ENCODE assay signal across 7 mouse cellular contexts in genomic region chr16:17508031-17508430, GRCm38 (mm10). TPM values are rescaled to one million over a fixed set of nuclear protein-coding genes. Genes with fewer than 3 reads are reported as not detected.
ATAC-seq and TF ChIP-seq lines count a peak whose summit lies in the region.
"Not testable (repeated sequence)": the region's sequence is repeated elsewhere in the genome, so short reads cannot be mapped to it uniquely, and the experiment has no call there.

No protein-coding gene starts in this region.

- not testable (repeated sequence) for TF ChIP-seq CTCF in intestine, postnatal 0 days (IDR thresholded peaks at IDR 0.05; ENCODE audit: low read depth)

- peak overlapping the region; percentile 78 for H3K4me2 ChIP-seq in forebrain, embryonic 12.5 days
- H3K4me2 ChIP-seq in heart, embryonic 16.5 days (ENCODE audit: low read depth, low read length), result peak overlapping the region; percentile 85
- peak overlapping the region; percentile 79 for H3K4me2 ChIP-seq in intestine, postnatal 0 days (replicated peaks; ENCODE audit: low read depth)
- peak overlapping the region; percentile 72 for H3K4me2 ChIP-seq in limb, embryonic 15.5 days
- peak overlapping the region; percentile 79 for H3K4me2 ChIP-seq in neural tube, embryonic 14.5 days (ENCODE audit: low read depth, low read length)

- H3K27ac ChIP-seq in brown adipose tissue, adult 24 weeks (replicated peaks; ENCODE audit: low read depth, low read length), result not testable (repeated sequence)
- H3K27ac ChIP-seq in forebrain, embryonic 12.5 days, result peak overlapping the region; percentile 83
- H3K27ac ChIP-seq in heart, embryonic 16.5 days (ENCODE audit: low read length), result peak overlapping the region; percentile 97
- peak overlapping the region; percentile 88 for H3K27ac ChIP-seq in intestine, postnatal 0 days (ENCODE audit: low read depth, low read length)
- H3K27ac ChIP-seq in limb, embryonic 15.5 days, result peak overlapping the region; percentile 92
- peak overlapping the region; percentile 89 for H3K27ac ChIP-seq in neural tube, embryonic 14.5 days (ENCODE audit: low read depth, low read length)

- peak overlapping the region; percentile 82 for H3K4me3 ChIP-seq in brown adipose tissue, adult 24 weeks (ENCODE audit: insufficient read depth, low read depth, low read length)
- H3K4me3 ChIP-seq in forebrain, embryonic 12.5 days (replicated peaks), result peak overlapping the region; percentile 76
- peak overlapping the region; percentile 86 for H3K4me3 ChIP-seq in heart, embryonic 16.5 days (ENCODE audit: low read length)
- H3K4me3 ChIP-seq in intestine, postnatal 0 days (ENCODE audit: low read depth, low read length), result peak overlapping the region; percentile 57
- H3K4me3 ChIP-seq in limb, embryonic 15.5 days, result peak overlapping the region; percentile 67
- peak overlapping the region; percentile 93 for H3K4me3 ChIP-seq in megakaryocyte, embryonic 14.5 days (replicated peaks)
- H3K4me3 ChIP-seq in neural tube, embryonic 14.5 days (ENCODE audit: low read depth, low read length), result peak overlapping the region; percentile 74

- not testable (repeated sequence) for ATAC-seq in forebrain, embryonic 12.5 days (ENCODE audit: low FRiP score); heart, embryonic 16.5 days (replicated peaks; ENCODE audit: extremely low read depth, insufficient read depth, low FRiP score); intestine, postnatal 0 days; limb, embryonic 15.5 days (ENCODE audit: insufficient number of reproducible peaks, low FRiP score, low TSS enrichment, low read depth)
- ATAC-seq in neural tube, embryonic 14.5 days (ENCODE audit: low read depth), result 0 out of 2 replicates have a peak, but pooled peaks have one; percentile 0

- not testable (repeated sequence) for H3K4me1 ChIP-seq in brown adipose tissue, adult 24 weeks (ENCODE audit: control insufficient read depth, insufficient read depth, insufficient read length, low read length)
- peaks cover 19% of the 10 kb centered on the region for H3K4me1 ChIP-seq in forebrain, embryonic 12.5 days
- peaks cover 12% of the 10 kb centered on the region for H3K4me1 ChIP-seq in heart, embryonic 16.5 days (ENCODE audit: control insufficient read depth, insufficient read depth, low read length)
- H3K4me1 ChIP-seq in intestine, postnatal 0 days (replicated peaks; ENCODE audit: control insufficient read depth, insufficient read depth, low read length), result peaks cover 21% of the 10 kb centered on the region
- peaks cover 13% of the 10 kb centered on the region for H3K4me1 ChIP-seq in limb, embryonic 15.5 days
- H3K4me1 ChIP-seq in megakaryocyte, embryonic 14.5 days, result peaks cover 46% of the 10 kb centered on the region
- peaks cover 10% of the 10 kb centered on the region for H3K4me1 ChIP-seq in neural tube, embryonic 14.5 days (ENCODE audit: control insufficient read depth, insufficient read depth, low read length)

- H3K27me3 ChIP-seq in forebrain, embryonic 12.5 days; heart, embryonic 16.5 days (ENCODE audit: control insufficient read depth, insufficient read depth, low read length); intestine, postnatal 0 days (replicated peaks; ENCODE audit: control insufficient read depth, insufficient read depth, low read length); limb, embryonic 15.5 days; neural tube, embryonic 14.5 days (ENCODE audit: control insufficient read depth, insufficient read depth, low read length): not testable (repeated sequence)
- H3K27me3 ChIP-seq in megakaryocyte, embryonic 14.5 days (replicated peaks), result peaks cover 31% of the 10 kb centered on the region

- H3K9me3 ChIP-seq in forebrain, embryonic 12.5 days; heart, embryonic 16.5 days (replicated peaks; ENCODE audit: control insufficient read depth, low read length); intestine, postnatal 0 days (ENCODE audit: control insufficient read depth); limb, embryonic 15.5 days; megakaryocyte, embryonic 14.5 days; neural tube, embryonic 14.5 days (ENCODE audit: control insufficient read depth, low read length): not testable (repeated sequence)

- peaks cover 24% of the 10 kb centered on the region for H3K36me3 ChIP-seq in forebrain, embryonic 12.5 days (replicated peaks)
- not testable (repeated sequence) for H3K36me3 ChIP-seq in heart, embryonic 16.5 days (ENCODE audit: control insufficient read depth, insufficient read depth)
- H3K36me3 ChIP-seq in intestine, postnatal 0 days (ENCODE audit: control insufficient read depth, insufficient read depth), result peaks cover 11% of the 10 kb centered on the region
- peaks cover 24% of the 10 kb centered on the region for H3K36me3 ChIP-seq in limb, embryonic 15.5 days
- H3K36me3 ChIP-seq in megakaryocyte, embryonic 14.5 days (replicated peaks; ENCODE audit: low read length), result peaks cover 30% of the 10 kb centered on the region
- peaks cover 13% of the 10 kb centered on the region; the same call in 1 of the 2 replicates for H3K36me3 ChIP-seq in neural tube, embryonic 14.5 days (ENCODE audit: control insufficient read depth, insufficient read depth, low read length)

- WGBS in forebrain, embryonic 12.5 days, result 30% methylated on average over 3 of the region's 3 CpGs
- WGBS in heart, embryonic 16.5 days, result 25% methylated on average over 3 of the region's 3 CpGs
- WGBS in intestine, postnatal 0 days, result 23% methylated on average over 3 of the region's 3 CpGs
- 30% methylated on average over 3 of the region's 3 CpGs for WGBS in limb, embryonic 15.5 days
- WGBS in neural tube, embryonic 14.5 days, result 36% methylated on average over 3 of the region's 3 CpGs

- H3K9ac ChIP-seq in forebrain, embryonic 12.5 days, result peak overlapping the region; percentile 73
- peak overlapping the region; percentile 92 for H3K9ac ChIP-seq in heart, embryonic 16.5 days (ENCODE audit: low read length)
- peak overlapping the region; percentile 62 for H3K9ac ChIP-seq in intestine, postnatal 0 days (ENCODE audit: low read depth, low read length)
- peak overlapping the region; percentile 64; the same call in 1 of the 2 replicates for H3K9ac ChIP-seq in limb, embryonic 15.5 days
- peak overlapping the region; percentile 84 for H3K9ac ChIP-seq in neural tube, embryonic 14.5 days (replicated peaks; ENCODE audit: low read depth, low read length)

RNA-seq across cellular contexts. Expression of gene Lztr1, which starts 0.5 kb away (rescaled TPM):
- 38.0 and 38.2 TPM in 2 replicates for polyA plus RNA-seq in brown adipose tissue, adult 24 weeks (2012; ENCODE audit: insufficient read depth, insufficient read length, missing spikeins)
- polyA plus RNA-seq in forebrain, embryonic 12.5 days (2016; fragmentation: Nextera tagmentation; extraction: Ambion mirVana), result 101 TPM in 2 replicates
- 51.8 and 59.2 TPM in 2 replicates for polyA plus RNA-seq in heart, embryonic 16.5 days (2015; fragmentation: Nextera tagmentation; extraction: Ambion mirVana)
- 129 and 137 TPM in 2 replicates for polyA plus RNA-seq in intestine, postnatal 0 days (2015; fragmentation: Nextera tagmentation; extraction: Ambion mirVana)
- polyA plus RNA-seq in limb, embryonic 15.5 days (2015; fragmentation: Nextera tagmentation; extraction: Ambion mirVana), result 84.2 and 97.8 TPM in 2 replicates
- 8.5 and 18.4 TPM in 2 replicates for polyA plus RNA-seq in megakaryocyte, embryonic 14.5 days (2012; ENCODE audit: insufficient read depth, low replicate concordance)
- 113 and 132 TPM in 2 replicates for polyA plus RNA-seq in neural tube, embryonic 14.5 days (2014; fragmentation: Nextera tagmentation; extraction: Ambion mirVana)

RNA-seq across cellular contexts. Expression of gene Aifm3, which starts 18.6 kb away (rescaled TPM):
- polyA plus RNA-seq in brown adipose tissue, adult 24 weeks (2012; ENCODE audit: insufficient read depth, insufficient read length, missing spikeins), result not detected in 2 replicates
- 6.8 and 8.3 TPM in 2 replicates for polyA plus RNA-seq in forebrain, embryonic 12.5 days (2016; fragmentation: Nextera tagmentation; extraction: Ambion mirVana)
- 1.5 TPM in 2 replicates for polyA plus RNA-seq in heart, embryonic 16.5 days (2015; fragmentation: Nextera tagmentation; extraction: Ambion mirVana)
- polyA plus RNA-seq in intestine, postnatal 0 days (2015; fragmentation: Nextera tagmentation; extraction: Ambion mirVana), result 7.2 and 8.6 TPM in 2 replicates
- polyA plus RNA-seq in limb, embryonic 15.5 days (2015; fragmentation: Nextera tagmentation; extraction: Ambion mirVana), result 0.36 and 2.7 TPM in 2 replicates
- 0.03 TPM in 1 of 2 replicates, not detected in the other for polyA plus RNA-seq in megakaryocyte, embryonic 14.5 days (2012; ENCODE audit: insufficient read depth, low replicate concordance)
- polyA plus RNA-seq in neural tube, embryonic 14.5 days (2014; fragmentation: Nextera tagmentation; extraction: Ambion mirVana), result 3.0 and 3.4 TPM in 2 replicates

RNA-seq across cellular contexts. Expression of gene Thap7, which starts 22.9 kb away (rescaled TPM):
- 19.5 and 21.9 TPM in 2 replicates for polyA plus RNA-seq in brown adipose tissue, adult 24 weeks (2012; ENCODE audit: insufficient read depth, insufficient read length, missing spikeins)
- polyA plus RNA-seq in forebrain, embryonic 12.5 days (2016; fragmentation: Nextera tagmentation; extraction: Ambion mirVana), result 57.5 and 57.6 TPM in 2 replicates
- polyA plus RNA-seq in heart, embryonic 16.5 days (2015; fragmentation: Nextera tagmentation; extraction: Ambion mirVana), result 37.2 and 38.6 TPM in 2 replicates
- 65.1 and 67.4 TPM in 2 replicates for polyA plus RNA-seq in intestine, postnatal 0 days (2015; fragmentation: Nextera tagmentation; extraction: Ambion mirVana)
- 63.2 and 72.4 TPM in 2 replicates for polyA plus RNA-seq in limb, embryonic 15.5 days (2015; fragmentation: Nextera tagmentation; extraction: Ambion mirVana)
- 163 and 262 TPM in 2 replicates for polyA plus RNA-seq in megakaryocyte, embryonic 14.5 days (2012; ENCODE audit: insufficient read depth, low replicate concordance)
- polyA plus RNA-seq in neural tube, embryonic 14.5 days (2014; fragmentation: Nextera tagmentation; extraction: Ambion mirVana), result 58.6 and 62.7 TPM in 2 replicates

RNA-seq across cellular contexts. Expression of gene Lrrc74b, which starts 53.0 kb away (rescaled TPM):
- polyA plus RNA-seq in brown adipose tissue, adult 24 weeks (2012; ENCODE audit: insufficient read depth, insufficient read length, missing spikeins), result 0.91 TPM in 1 of 2 replicates, not detected in the other
- 0.17 and 0.31 TPM in 2 replicates for polyA plus RNA-seq in forebrain, embryonic 12.5 days (2016; fragmentation: Nextera tagmentation; extraction: Ambion mirVana)
- polyA plus RNA-seq in heart, embryonic 16.5 days (2015; fragmentation: Nextera tagmentation; extraction: Ambion mirVana), result 0.58 and 0.60 TPM in 2 replicates
- 0.44 and 0.80 TPM in 2 replicates for polyA plus RNA-seq in intestine, postnatal 0 days (2015; fragmentation: Nextera tagmentation; extraction: Ambion mirVana)
- 0.25 TPM in 1 of 2 replicates, not detected in the other for polyA plus RNA-seq in limb, embryonic 15.5 days (2015; fragmentation: Nextera tagmentation; extraction: Ambion mirVana)
- not detected in 2 replicates for polyA plus RNA-seq in megakaryocyte, embryonic 14.5 days (2012; ENCODE audit: insufficient read depth, low replicate concordance)
- polyA plus RNA-seq in neural tube, embryonic 14.5 days (2014; fragmentation: Nextera tagmentation; extraction: Ambion mirVana), result 0.79 and 1.1 TPM in 2 replicates

RNA-seq across cellular contexts. Expression of gene P2rx6, which starts 53.7 kb away (rescaled TPM):
- polyA plus RNA-seq in brown adipose tissue, adult 24 weeks (2012; ENCODE audit: insufficient read depth, insufficient read length, missing spikeins), result 4.6 and 7.6 TPM in 2 replicates
- 0.42 and 0.59 TPM in 2 replicates for polyA plus RNA-seq in forebrain, embryonic 12.5 days (2016; fragmentation: Nextera tagmentation; extraction: Ambion mirVana)
- polyA plus RNA-seq in heart, embryonic 16.5 days (2015; fragmentation: Nextera tagmentation; extraction: Ambion mirVana), result 0.58 and 0.61 TPM in 2 replicates
- 0.73 and 1.1 TPM in 2 replicates for polyA plus RNA-seq in intestine, postnatal 0 days (2015; fragmentation: Nextera tagmentation; extraction: Ambion mirVana)
- 0.99 and 1.8 TPM in 2 replicates for polyA plus RNA-seq in limb, embryonic 15.5 days (2015; fragmentation: Nextera tagmentation; extraction: Ambion mirVana)
- 2.3 TPM in 1 of 2 replicates, not detected in the other for polyA plus RNA-seq in megakaryocyte, embryonic 14.5 days (2012; ENCODE audit: insufficient read depth, low replicate concordance)
- polyA plus RNA-seq in neural tube, embryonic 14.5 days (2014; fragmentation: Nextera tagmentation; extraction: Ambion mirVana), result 2.4 and 2.7 TPM in 2 replicates
